7 mouse cellular contexts compared by ENCODE assay signal in genomic region chr9:31129956-31130355, GRCm38 (mm10). TPM values are rescaled to one million over a fixed set of nuclear protein-coding genes. Genes with fewer than 3 reads are reported as not detected.
DNase-seq lines count a peak whose midpoint lies in the region; ATAC-seq and TF ChIP-seq lines count a peak whose summit lies in the region.

No protein-coding gene starts in this region.

- ATAC-seq in activated CD4-positive, CD25-positive, alpha-beta regulatory T cell, adult 4 months = peak; percentile 64
- ATAC-seq in inflammation-experienced regulatory T-cells, adult 6 months = peak; percentile 67
- ATAC-seq in neutrophil, adult 5-6 weeks (ENCODE audit: extremely low read depth, insufficient number of reproducible peaks, low FRiP score, poor library complexity, severe bottlenecking) = peak; percentile 65
- ATAC-seq in erythroid progenitor cell, adult 5-6 weeks (replicated peaks; ENCODE audit: low FRiP score, poor library complexity, severe bottlenecking) = no peak

- WGBS in lung, adult 2 months = 31% methylated on average over 8 of the region's 8 CpGs

- peak overlapping the region; percentile 36 for H3K4me3 ChIP-seq in lung, adult 2 months (replicated peaks; ENCODE audit: extremely low read depth, low read depth, low read length)

- no peak for TF ChIP-seq POLR2A in lung, adult 2 months (IDR thresholded peaks at IDR 0.05; ENCODE audit: borderline replicate concordance, extremely low read depth, low read depth, low read length)

- no peak for TF ChIP-seq CTCF in lung, adult 2 months (IDR thresholded peaks at IDR 0.05; ENCODE audit: insufficient read depth, low read length)

- no peaks in the 10 kb centered on the region for H3K4me1 ChIP-seq in lung, adult 2 months (ENCODE audit: control insufficient read depth, insufficient read depth, low read length)

- no peak for DNase-seq in lung, adult 2 months
- DNase-seq in lung, postnatal 10 days = no peak
- no peak for DNase-seq in urinary bladder, adult 2 months (ENCODE audit: low spot score)

RNA-seq across cellular contexts. Expression of gene St14, which starts 1.7 kb away (rescaled TPM):
- 42.5 and 47.2 TPM in 2 replicates for polyA plus RNA-seq in lung, adult 2 months (2012; rRNA removed)
- polyA plus RNA-seq in activated CD4-positive, CD25-positive, alpha-beta regulatory T cell, adult 4 months (2017; shearing (Covaris generic)) = 1 to 10 TPM; 3.9 to 7.7 TPM
- 10 to 100 TPM in 1 of 3 experiments, 1 to 10 TPM in 2; 4.4 to 10.5 (median 5.4) TPM for polyA plus RNA-seq in inflammation-experienced regulatory T-cells, adult 6 months (2017; shearing (Covaris generic))
- total RNA-seq in neutrophil, adult 5-6 weeks (2017) = 7.5 and 9.1 TPM in 2 replicates
- polyA plus RNA-seq in urinary bladder, adult 2 months (2012; rRNA removed) = 23.2 and 25.8 TPM in 2 replicates
- 0.36 TPM in 1 of 2 replicates, not detected in the other for total RNA-seq in erythroid progenitor cell, adult 5-6 weeks (2015; ENCODE audit: low replicate concordance)
- 0.90 TPM in 1 of 2 replicates, not detected in the other for total RNA-seq in erythroid progenitor cell, adult 5-6 weeks (2017; ENCODE audit: low replicate concordance)
